Mouse (Mus musculus) liver, embryonic 15.5 days (tissue): ENCODE measurements around the gene Slc35e3. TPM values are rescaled to one million over a fixed set of nuclear protein-coding genes. Genes with fewer than 3 reads are reported as not detected.

Source experiments
- ATAC-seq: fragments of 200-750 bp; cut with Nextera tagmentation; 2 replicates; pipeline ENCODE4 v1.8.0; 2017; ENCODE audit warnings: moderate number of reproducible peaks, mild to moderate bottlenecking, moderate library complexity; ENCODE audit not compliant: insufficient read depth
- H3K27ac ChIP-seq: fragments of 300-500 bp; sonication (generic); replicated peaks from 2 replicates; pipeline ENCODE4 v1.5.1; 2015; ENCODE audit warnings: mild to moderate bottlenecking, inconsistent platforms
- H3K27me3 ChIP-seq: fragments of 300-500 bp; sonication (generic); 2 replicates; pipeline ENCODE4 v1.6.1; 2015; ENCODE audit warnings: mild to moderate bottlenecking, inconsistent platforms
- H3K36me3 ChIP-seq: fragments of 300-500 bp; sonication (generic); replicated peaks from 2 replicates; pipeline ENCODE4 v1.6.1; 2015; ENCODE audit warnings: moderate library complexity, mild to moderate bottlenecking, inconsistent platforms
- H3K4me1 ChIP-seq: fragments of 300-500 bp; sonication (generic); replicated peaks from 2 replicates; pipeline ENCODE4 v1.6.1; 2015; ENCODE audit warnings: inconsistent platforms
- H3K4me2 ChIP-seq: fragments of 300-500 bp; sonication (generic); 2 replicates; pipeline ENCODE4 v1.6.1; 2015; ENCODE audit warnings: moderate library complexity, mild to moderate bottlenecking, inconsistent platforms
- H3K4me3 ChIP-seq: fragments of 300-500 bp; sonication (generic); replicated peaks from 2 replicates; pipeline ENCODE4 v1.5.1; 2015; ENCODE audit warnings: mild to moderate bottlenecking, inconsistent platforms
- H3K9ac ChIP-seq: fragments of 300-500 bp; sonication (generic); 2 replicates; pipeline ENCODE4 v1.6.1; 2015; ENCODE audit warnings: moderate library complexity, mild to moderate bottlenecking, inconsistent platforms
- H3K9me3 ChIP-seq: fragments of 300-500 bp; sonication (generic); replicated peaks from 2 replicates; pipeline ENCODE4 v1.6.1; 2016; ENCODE audit warnings: inconsistent platforms
- WGBS: fragments of 180-500 bp; shearing (Covaris S2); methylation state at CpG from one replicate; pipeline ENCODE4 v1.1.7; 2015; ENCODE audit warnings: mixed read lengths; ENCODE audit not compliant: insufficient replicate concordance; 5-methylcytosine and 5-hydroxymethylcytosine counted together
- polyA plus RNA-seq: library from polyadenylated mRNA; unstranded; fragments of >200 nt; fragmentation: Nextera tagmentation; extraction: Ambion mirVana; gene quantifications from 2 replicates; pipeline ENCODE4 v1.2.1, GENCODE M21; 2015

The Slc35e3 gene
- polyA plus RNA-seq, 1 experiment from 2014 or later: 2.3 TPM

- H3K36me3 ChIP-seq: peaks cover 85% of the 10 kb centered on the region
- no peaks in the 10 kb centered on the region for H3K4me1 ChIP-seq
- H3K27me3 ChIP-seq: no peaks in the 10 kb centered on the region
- no peak overlapping the region for H3K9ac ChIP-seq
- no peak overlapping the region for H3K4me2 ChIP-seq
- no peak overlapping the region for H3K27ac ChIP-seq
- no peak overlapping the region for H3K4me3 ChIP-seq
- 86% methylated on average over 10 of the region's 10 CpGs for WGBS
- no peaks in the 10 kb centered on the region for H3K9me3 ChIP-seq
- ATAC-seq: no peak
Observed at GRCm38 (mm10) chr10:117767286-117768140, 21.3 kb upstream of the Slc35e3 start.

GRCm38 (mm10) chr10:117766896-117767160 is 20.7 kb upstream of the Slc35e3 start:
- Histone ChIP-seq H3K4me3 (no peak overlapping the region), H3K9me3 (no peaks in the 10 kb centered on the region)

DNA sequence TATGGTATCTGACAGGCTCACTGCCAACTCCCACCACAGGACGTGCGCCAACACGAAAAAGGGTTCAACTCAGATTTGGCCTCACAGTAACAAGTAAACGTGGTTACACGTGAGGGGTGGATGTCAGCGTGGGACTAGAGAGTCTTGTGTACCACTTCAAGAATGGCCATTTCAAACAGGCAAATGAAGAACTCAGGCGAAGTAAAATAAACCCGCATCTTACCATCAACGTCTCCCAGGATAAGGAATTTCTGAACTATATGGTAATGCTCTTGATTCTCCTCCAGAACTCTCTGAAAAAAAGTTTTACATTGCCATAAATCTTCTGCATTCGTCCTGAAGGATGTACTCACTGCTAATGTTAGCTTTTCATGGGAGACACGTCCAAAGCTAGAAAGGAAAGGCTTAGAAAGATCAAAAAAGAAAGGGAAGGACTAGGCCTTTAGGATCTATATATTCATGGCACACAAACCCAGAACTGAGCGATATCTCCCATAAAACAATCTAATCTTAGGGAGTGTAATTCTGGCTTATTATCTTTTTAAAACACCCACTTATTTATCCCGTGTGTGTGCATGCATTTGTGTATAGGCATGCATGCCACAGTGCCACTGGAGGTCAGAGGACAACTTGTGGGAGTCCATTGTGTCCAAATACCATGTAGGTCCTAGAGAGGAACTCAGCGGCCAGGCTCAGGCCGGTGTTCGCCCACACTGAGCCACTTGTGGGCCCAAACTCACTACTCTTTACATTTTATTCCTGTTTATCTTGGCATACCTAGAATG is 20.1 kb upstream of the Slc35e3 start:
- no peak overlapping the region for H3K4me3 ChIP-seq
- no peak overlapping the region for H3K27ac ChIP-seq
- H3K4me2 ChIP-seq: no peak overlapping the region
- H3K9ac ChIP-seq: no peak overlapping the region
- no peaks in the 10 kb centered on the region for H3K9me3 ChIP-seq
- peaks cover 88% of the 10 kb centered on the region for H3K36me3 ChIP-seq
- 81% methylated on average over 16 of the region's 16 CpGs for WGBS
- no peaks in the 10 kb centered on the region for H3K4me1 ChIP-seq
- H3K27me3 ChIP-seq: no peaks in the 10 kb centered on the region
- no peak for ATAC-seq

More at GRCm38 (mm10) chr10:117766896-117767160, 20.7 kb upstream of the Slc35e3 start:
- Histone ChIP-seq H3K27me3 (no peaks in the 10 kb centered on the region), H3K4me1 (no peaks in the 10 kb centered on the region), H3K9ac (no peak overlapping the region), H3K27ac (no peak overlapping the region), H3K4me2 (no peak overlapping the region), H3K36me3 (peaks cover 88% of the 10 kb centered on the region)
- no peak for ATAC-seq
- WGBS: 88% methylated on average over 5 of the region's 5 CpGs

DNA sequence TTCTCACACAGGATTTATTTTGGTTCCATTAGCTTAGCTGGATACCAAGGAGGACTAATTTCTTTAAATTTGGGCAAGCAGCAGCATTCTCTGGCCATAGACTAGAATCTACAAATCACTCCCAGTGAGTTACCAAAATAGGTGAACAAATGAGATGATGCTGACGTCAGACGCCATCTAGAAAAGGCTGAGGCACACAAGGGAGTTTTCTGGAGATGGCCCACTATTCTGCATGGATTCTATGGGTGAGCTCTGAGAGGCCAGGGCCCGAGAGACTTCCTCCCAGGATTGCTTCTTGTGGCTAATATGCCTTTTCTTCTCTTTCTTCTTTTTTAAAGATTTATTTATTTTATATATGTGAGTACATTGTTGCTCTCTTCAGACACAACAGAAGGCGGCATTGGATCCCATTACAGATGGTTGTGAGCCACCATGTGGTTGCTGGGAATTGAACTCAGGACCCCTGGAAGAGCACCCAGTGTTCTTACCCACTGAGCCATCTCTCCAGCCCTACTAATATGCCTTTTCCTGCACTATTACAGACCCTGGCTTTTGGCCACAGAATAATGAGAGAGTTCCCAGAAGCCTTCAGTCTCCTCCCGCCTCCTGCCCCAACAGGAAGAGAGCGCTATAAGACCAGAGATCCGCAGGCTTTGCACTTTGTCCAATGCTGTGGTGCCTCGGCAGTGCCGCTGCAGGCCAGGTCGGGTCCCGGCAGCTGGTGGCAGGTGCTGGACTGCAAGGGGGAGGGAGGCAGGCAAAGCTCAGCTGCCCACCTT is 19.1 kb upstream of the Slc35e3 start:
- Histone ChIP-seq H3K27ac (no peak overlapping the region), H3K4me1 (no peaks in the 10 kb centered on the region), H3K4me3 (no peak overlapping the region), H3K9ac (no peak overlapping the region), H3K36me3 (peaks cover 88% of the 10 kb centered on the region), H3K27me3 (no peaks in the 10 kb centered on the region), H3K9me3 (no peaks in the 10 kb centered on the region), H3K4me2 (no peak overlapping the region)
- 87% methylated on average over 11 of the region's 11 CpGs for WGBS
- no peak for ATAC-seq

DNA sequence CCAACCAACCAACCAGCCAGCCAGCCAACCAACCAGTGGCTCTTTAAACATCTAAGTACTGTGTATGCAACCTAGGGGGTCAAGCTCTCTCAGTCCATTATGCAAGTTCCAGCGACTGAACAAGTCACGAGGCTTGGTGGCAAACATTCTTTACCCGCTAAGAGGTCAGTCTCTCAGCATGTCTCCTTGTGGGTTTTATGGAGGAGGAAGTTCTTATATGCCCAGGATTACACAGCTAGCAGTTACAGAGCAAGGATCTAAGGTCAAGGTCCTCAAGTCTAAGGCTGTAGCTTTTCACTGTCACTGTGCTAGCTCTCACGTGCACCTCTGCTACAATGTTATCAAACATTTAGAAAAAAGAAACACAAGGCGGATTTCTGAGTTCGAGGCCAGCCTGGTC is 18.4 kb upstream of the Slc35e3 start:
- Histone ChIP-seq H3K4me2 (no peak overlapping the region), H3K27me3 (no peaks in the 10 kb centered on the region), H3K9me3 (no peaks in the 10 kb centered on the region), H3K4me1 (no peaks in the 10 kb centered on the region), H3K4me3 (no peak overlapping the region), H3K9ac (no peak overlapping the region), H3K36me3 (peaks cover 88% of the 10 kb centered on the region), H3K27ac (no peak overlapping the region)
- 84% methylated on average over 6 of the region's 6 CpGs for WGBS
- ATAC-seq: no peak

DNA sequence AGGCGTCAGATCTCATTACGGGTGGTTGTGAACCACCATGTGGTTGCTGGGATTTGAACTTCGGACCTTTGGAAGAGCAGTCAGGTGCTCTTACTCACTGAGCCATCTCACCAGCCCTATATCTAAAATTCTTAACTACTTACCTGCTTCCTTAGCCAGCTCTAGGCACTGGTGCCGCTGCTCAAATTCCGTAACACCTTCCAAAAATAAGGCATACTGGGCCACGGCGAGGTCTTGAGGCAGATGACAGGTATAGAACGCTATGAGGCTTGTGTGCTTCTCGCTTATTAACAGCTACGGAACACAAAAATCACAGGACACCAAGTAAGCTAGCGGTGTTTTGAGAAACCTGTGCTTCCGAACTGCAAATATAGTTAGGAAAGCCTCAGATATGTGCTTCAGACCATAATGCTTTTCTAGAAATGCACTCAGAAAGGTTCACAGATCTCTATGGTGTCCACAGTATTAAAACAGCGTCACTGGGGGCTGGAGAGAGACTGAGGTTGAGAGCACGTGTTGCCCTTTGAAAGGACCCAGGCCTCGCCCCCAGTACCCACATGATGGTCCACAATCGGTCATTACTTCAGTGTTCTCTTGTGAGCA is 17.5 kb upstream of the Slc35e3 start:
- Histone ChIP-seq H3K9ac (no peak overlapping the region), H3K4me3 (no peak overlapping the region), H3K9me3 (no peaks in the 10 kb centered on the region), H3K27me3 (no peaks in the 10 kb centered on the region), H3K36me3 (peaks cover 94% of the 10 kb centered on the region), H3K4me1 (no peaks in the 10 kb centered on the region), H3K4me2 (no peak overlapping the region), H3K27ac (no peak overlapping the region)
- ATAC-seq: no peak
- WGBS: 88% methylated on average over 16 of the region's 16 CpGs

GRCm38 (mm10) chr10:117762966-117763365 is 16.8 kb upstream of the Slc35e3 start:
- no peak for ATAC-seq
- no peak overlapping the region for H3K27ac ChIP-seq
- H3K9me3 ChIP-seq: no peaks in the 10 kb centered on the region
- peaks cover 95% of the 10 kb centered on the region for H3K36me3 ChIP-seq
- no peaks in the 10 kb centered on the region for H3K27me3 ChIP-seq
- WGBS: 91% methylated on average over 12 of the region's 12 CpGs
- H3K9ac ChIP-seq: no peak overlapping the region
- no peak overlapping the region for H3K4me2 ChIP-seq
- no peaks in the 10 kb centered on the region for H3K4me1 ChIP-seq
- H3K4me3 ChIP-seq: no peak overlapping the region

DNA sequence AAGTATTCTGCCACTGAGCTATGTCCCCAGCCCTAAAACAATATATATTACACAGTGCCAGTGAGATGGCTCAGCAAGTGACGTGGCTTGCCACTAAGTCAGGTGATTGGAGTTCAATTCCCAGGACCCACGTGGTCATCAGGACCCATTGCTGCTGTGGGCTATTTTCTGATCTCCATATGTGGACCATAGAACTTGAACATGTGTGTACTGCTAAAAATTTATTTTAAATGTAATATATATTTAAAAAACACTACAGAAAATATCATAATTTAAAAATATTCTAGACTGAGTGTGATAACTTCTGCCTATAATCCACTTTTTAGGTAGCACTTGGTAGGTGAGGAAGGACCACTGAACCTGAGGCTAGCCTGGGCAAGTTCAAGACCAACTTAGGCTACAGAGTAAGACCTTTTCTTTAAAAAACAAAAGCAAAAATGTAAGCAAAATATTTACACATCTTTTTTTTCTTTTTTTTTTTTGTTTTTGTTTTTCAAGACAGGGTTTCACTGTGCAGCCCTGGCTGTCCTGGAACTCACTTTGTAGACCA is 16.2 kb upstream of the Slc35e3 start:
- no peaks in the 10 kb centered on the region for H3K4me1 ChIP-seq
- H3K4me3 ChIP-seq: no peak overlapping the region
- H3K27ac ChIP-seq: no peak overlapping the region
- H3K36me3 ChIP-seq: peaks cover 96% of the 10 kb centered on the region
- H3K27me3 ChIP-seq: no peaks in the 10 kb centered on the region
- ATAC-seq: no peak
- no peak overlapping the region for H3K9ac ChIP-seq
- no peaks in the 10 kb centered on the region for H3K9me3 ChIP-seq
- WGBS: 82% methylated on average over 2 of the region's 2 CpGs
- no peak overlapping the region for H3K4me2 ChIP-seq

- 81% methylated on average over 6 of the region's 6 CpGs for WGBS
- no peak for ATAC-seq
- Histone ChIP-seq H3K36me3 (peaks cover 97% of the 10 kb centered on the region), H3K27me3 (no peaks in the 10 kb centered on the region), H3K9ac (no peak overlapping the region), H3K27ac (no peak overlapping the region), H3K4me3 (no peak overlapping the region), H3K4me1 (no peaks in the 10 kb centered on the region), H3K4me2 (no peak overlapping the region), H3K9me3 (no peaks in the 10 kb centered on the region)
Observed at GRCm38 (mm10) chr10:117761551-117761950, 15.4 kb upstream of the Slc35e3 start.

GRCm38 (mm10) chr10:117760831-117761335 is 14.7 kb upstream of the Slc35e3 start:
- H3K27me3 ChIP-seq: no peaks in the 10 kb centered on the region
- H3K4me1 ChIP-seq: no peaks in the 10 kb centered on the region
- no peak overlapping the region for H3K4me2 ChIP-seq
- no peak overlapping the region for H3K9ac ChIP-seq
- H3K36me3 ChIP-seq: peaks cover 97% of the 10 kb centered on the region
- no peak overlapping the region for H3K27ac ChIP-seq
- 83% methylated on average over 9 of the region's 9 CpGs for WGBS
- H3K4me3 ChIP-seq: no peak overlapping the region
- no peaks in the 10 kb centered on the region for H3K9me3 ChIP-seq
- no peak for ATAC-seq
